Mouse (Mus musculus) brain, embryonic 14.5 days (tissue): Measurements from ENCODE around the gene Dchs2.

Source experiments
- CTCF ChIP-seq: fragments of 200-500 bp; IDR thresholded peaks from 2 replicates; pipeline ENCODE4 v1.5.1; 2012; ENCODE audit warnings: inconsistent platforms, mild to moderate bottlenecking, moderate library complexity, borderline replicate concordance; ENCODE audit not compliant: insufficient read depth, insufficient read length; ENCODE audit errors: extremely low read depth
- POLR2A ChIP-seq: fragments of 200-500 bp; IDR thresholded peaks from 2 replicates; pipeline ENCODE4 v1.6.1; 2012; ENCODE audit warnings: mild to moderate bottlenecking, inconsistent platforms, borderline replicate concordance; ENCODE audit not compliant: poor library complexity, insufficient read depth, insufficient read length, severe bottlenecking; ENCODE audit errors: extremely low read depth

- peak; percentile 16; the same call in 1 of the 2 replicates for TF ChIP-seq CTCF
- no peak for TF ChIP-seq POLR2A
Observed at GRCm38 (mm10) chr3:83222125-83222524, 94.4 kb downstream of the Dchs2 start.
